Mouse (Mus musculus) liver, embryonic 14.5 days (tissue): ENCODE measurements around the gene Glg1. TPM values are rescaled to one million over a fixed set of nuclear protein-coding genes. Genes with fewer than 3 reads are reported as not detected.

Source experiments
- ATAC-seq: fragments of 200-750 bp; cut with Nextera tagmentation; 2 replicates; pipeline ENCODE4 v1.8.0; 2017; ENCODE audit warnings: moderate number of reproducible peaks, mild to moderate bottlenecking, moderate library complexity; ENCODE audit not compliant: insufficient read depth
- DNase-seq, 3 experiments: peaks; one replicate each; pipeline ENCODE4 v3.0.0-alpha.2; 2012 to 2013; ENCODE audit warnings: low read depth in 3 of 3, low spot score in 3 of 3
- H3K27ac ChIP-seq: fragments of 300-500 bp; sonication (generic); 2 replicates; pipeline ENCODE4 v1.5.1; 2014; ENCODE audit warnings: moderate library complexity, mild to moderate bottlenecking, control low read depth, inconsistent platforms
- H3K27me3 ChIP-seq: fragments of 300-500 bp; sonication (generic); 2 replicates; pipeline ENCODE4 v1.6.1; 2014; ENCODE audit warnings: mild to moderate bottlenecking, low read length, moderate library complexity; ENCODE audit not compliant: control insufficient read depth, insufficient read depth
- H3K36me3 ChIP-seq: fragments of 300-500 bp; sonication (generic); replicated peaks from 2 replicates; pipeline ENCODE4 v1.6.1; 2014; ENCODE audit warnings: low read depth; ENCODE audit not compliant: control insufficient read depth, insufficient read depth
- H3K4me1 ChIP-seq, 2 experiments: fragments of 200-500 bp in 1 of 2; fragments of 300-500 bp in 1 of 2; sonication (generic) in 1 of 2; replicated peaks; 2 replicates each; pipeline ENCODE4 v1.6.1; 2012 to 2014; ENCODE audit warnings: antibody characterized with exemption in 1 of 2, inconsistent platforms in 1 of 2, low read length in 1 of 2; ENCODE audit not compliant: control insufficient read depth in 2 of 2, insufficient read depth in 2 of 2
- H3K4me2 ChIP-seq: fragments of 300-500 bp; sonication (generic); 2 replicates; pipeline ENCODE4 v1.6.1; 2014; ENCODE audit warnings: low read depth, mild to moderate bottlenecking, control low read depth, moderate library complexity
- H3K4me3 ChIP-seq, 2 experiments: fragments of 200-500 bp in 1 of 2; fragments of 300-500 bp in 1 of 2; sonication (generic) in 1 of 2; 2 replicates each; pipeline ENCODE4 v1.5.1; 2012 to 2014; ENCODE audit warnings: low read depth in 2 of 2, low read length in 2 of 2, mild to moderate bottlenecking in 2 of 2, control low read depth in 1 of 2, inconsistent platforms in 1 of 2, moderate library complexity in 1 of 2; ENCODE audit not compliant: insufficient read depth in 1 of 2
- H3K9ac ChIP-seq: fragments of 300-500 bp; sonication (generic); replicated peaks from 2 replicates; pipeline ENCODE4 v1.6.1; 2014; ENCODE audit warnings: mild to moderate bottlenecking, control low read depth, moderate library complexity
- H3K9me3 ChIP-seq: fragments of 300-500 bp; sonication (generic); 2 replicates; pipeline ENCODE4 v1.6.1; 2016; ENCODE audit warnings: low read length, mixed read lengths; ENCODE audit not compliant: control insufficient read depth
- CTCF ChIP-seq: IDR thresholded peaks from 2 replicates; pipeline ENCODE4 v1.5.1; 2016; ENCODE audit warnings: antibody characterized with exemption, low read depth, control low read depth
- EP300 ChIP-seq: IDR thresholded peaks from 2 replicates; pipeline ENCODE4 v1.6.1; 2016; ENCODE audit warnings: antibody characterized with exemption, low read depth
- WGBS: fragments of 180-500 bp; shearing (Covaris S2); extraction: QIAGEN DNeasy Blood & Tissue Kit; methylation state at CpG from one replicate; pipeline ENCODE4 v1.1.7; 2014; ENCODE audit not compliant: insufficient replicate concordance; 5-methylcytosine and 5-hydroxymethylcytosine counted together
- polyA plus RNA-seq, 2 experiments: library from polyadenylated mRNA; depleted of rRNA in 1 of 2; stranded (reverse) in 1 of 2; unstranded in 1 of 2; fragments of >200 nt; fragmentation: Nextera tagmentation in 1 of 2; extraction: Ambion mirVana in 1 of 2; gene quantifications; 2 replicates each; pipeline versions ENCODE4 v1.2.1 to v1.2.3; 2012 to 2014

Gene Glg1
- polyA plus RNA-seq, 2 experiments: 6.4 to 15.3 TPM

GRCm38 (mm10) chr8:111300597-111301546 lies 41.9 kb upstream of the Glg1 start:
- Histone ChIP-seq H3K36me3 (peaks cover 13% of the 10 kb centered on the region), H3K9me3 (no peaks in the 10 kb centered on the region), H3K4me2 (peak overlapping the region; percentile 69), H3K27ac (peak overlapping the region; percentile 84), H3K27me3 (no peaks in the 10 kb centered on the region), H3K4me1 (peaks cover 7 to 14% of the 10 kb centered on the region in 2 experiments; a peak in 3 of 4 replicates), H3K4me3 (peak overlapping the region; percentile 49 to 94), H3K9ac (peak overlapping the region; percentile 71)
- peak; percentile 71 for TF ChIP-seq CTCF
- TF ChIP-seq EP300: no peak
- peak; percentile 14; the same call in 1 of the 2 replicates for ATAC-seq
- no peak for DNase-seq
- 53% methylated on average over 11 of the region's 11 CpGs for WGBS

GRCm38 (mm10) chr8:111299821-111300568 lies 41.0 kb upstream of the Glg1 start, which contains the start of gene Rfwd3:
Gene Rfwd3, minus strand, starts transcription at chr8:111300222.
- ATAC-seq: peak; percentile 98

GRCm38 (mm10) chr8:111299363-111299820 lies 40.4 kb upstream of the Glg1 start:
- Histone ChIP-seq H3K27ac (peak overlapping the region; percentile 79), H3K27me3 (no peaks in the 10 kb centered on the region), H3K4me1 (peaks cover 7 to 14% of the 10 kb centered on the region in 2 experiments; a peak in 3 of 4 replicates), H3K4me3 (peak overlapping the region; percentile 88 to 94), H3K36me3 (peaks cover 26% of the 10 kb centered on the region), H3K9ac (peak overlapping the region; percentile 99), H3K4me2 (peak overlapping the region; percentile 77), H3K9me3 (no peaks in the 10 kb centered on the region)
- DNase-seq (peak; percentile 58 to 64 (median 61)), ATAC-seq (peak; percentile 36)
- under 1% methylated on average over 28 of the region's 28 CpGs for WGBS
- TF ChIP-seq CTCF (no peak), EP300 (no peak)

More at GRCm38 (mm10) chr8:111299821-111300568, 41.0 kb upstream of the Glg1 start, which contains the start of gene Rfwd3:
- Histone ChIP-seq H3K9ac (peak within 1 kb of the TSS; percentile 99), H3K4me1 (peaks cover 7 to 14% of the 10 kb centered on the region in 2 experiments; a peak in 3 of 4 replicates), H3K27me3 (no peaks in the 10 kb centered on the region), H3K9me3 (no peaks in the 10 kb centered on the region), H3K27ac (peak within 1 kb of the TSS; percentile 84), H3K4me2 (peak within 1 kb of the TSS; percentile 77), H3K4me3 (peak within 1 kb of the TSS; percentile 88 to 94), H3K36me3 (peaks cover 21% of the 10 kb centered on the region)
- TF ChIP-seq EP300 (no peak), CTCF (0 out of 2 replicates have a peak, but pooled peaks have one; percentile 27)
- peak; percentile 96 to 97 (median 96) for DNase-seq
- under 1% methylated on average over 67 of the region's 67 CpGs for WGBS

GRCm38 (mm10) chr8:111298011-111298410 lies 39.0 kb upstream of the Glg1 start:
- H3K9me3 ChIP-seq: no peaks in the 10 kb centered on the region
- ATAC-seq (no peak), DNase-seq (no peak)
- peaks cover 7 to 14% of the 10 kb centered on the region in 2 experiments; a peak in 3 of 4 replicates for H3K4me1 ChIP-seq
- peak overlapping the region; percentile 77 for H3K4me2 ChIP-seq
- TF ChIP-seq EP300 (no peak), CTCF (no peak)
- peak overlapping the region; percentile 99; the same call in 1 of the 2 replicates for H3K9ac ChIP-seq
- H3K36me3 ChIP-seq: peaks cover 40% of the 10 kb centered on the region
- H3K4me3 ChIP-seq: peak overlapping the region; percentile 4 to 94; a peak in 3 of 4 replicates
- no peak overlapping the region for H3K27ac ChIP-seq
- 75% methylated on average over 1 of the region's 1 CpGs for WGBS
- H3K27me3 ChIP-seq: no peaks in the 10 kb centered on the region
